Mouse (Mus musculus) layer of hippocampus, adult 6 months (tissue): Measurements from ENCODE around the gene Tbpl2. TPM values are rescaled to one million over a fixed set of nuclear protein-coding genes. Genes with fewer than 3 reads are reported as not detected.

Experiments
- long read RNA-seq, 2 experiments: library from polyadenylated mRNA; unstranded; transcript quantifications; one replicate each; pipeline ENCODE4 v2.0.0; 2019 to 2020
- polyA plus RNA-seq: library from polyadenylated mRNA; unstranded; fragments of <200 nt; fragmentation: Nextera tagmentation; gene quantifications from 2 replicates; pipeline ENCODE4 v1.2.3, GENCODE M21; 2021

Gene Tbpl2
- not detected in 2 replicates for polyA plus RNA-seq
- long read RNA-seq, experiment 1 = 0 reads
- long read RNA-seq, experiment 2 = 0 reads

GRCm38 (mm10) chr2:24096495-24096894 is at the start of gene Tbpl2:
Gene Tbpl2 (minus strand): TSS chr2:24096595.

GRCm38 (mm10) chr2:24049344-24049990 is 46.9 kb downstream of the Tbpl2 start, which contains the start of gene Hnmt:
Gene Hnmt (minus strand): TSS chr2:24049394.

Other genes with a start within 250 kb of the Tbpl2 start
- 29.5 and 33.1 TPM in 2 replicates for gene Hnmt, start 47.2 kb downstream of the Tbpl2 start, polyA plus RNA-seq
- not detected in 2 replicates for gene Il1f8, start 56.6 kb upstream of the Tbpl2 start, polyA plus RNA-seq
- not detected in 2 replicates for gene Il1f9, start 89.9 kb upstream of the Tbpl2 start, polyA plus RNA-seq
- not detected in 2 replicates for gene Il1f6, start 118.8 kb upstream of the Tbpl2 start, polyA plus RNA-seq
- not detected in 2 replicates for gene Il1f5, start 180.4 kb upstream of the Tbpl2 start, polyA plus RNA-seq
- gene Il1f10, start 194.6 kb upstream of the Tbpl2 start, polyA plus RNA-seq = not detected in 2 replicates
- 0.11 TPM in 1 of 2 replicates, not detected in the other for gene Il1rn, start 240.3 kb upstream of the Tbpl2 start, polyA plus RNA-seq